Mouse (Mus musculus): Measurements from ENCODE around the gene Mthfd1l.
"Not testable (repeated sequence)": the region's sequence is repeated elsewhere in the genome, so short reads cannot be mapped to it uniquely, and the experiment has no call there.

The Mthfd1l gene

GRCm38 (mm10) chr10:4155521-4155920 lies 182.6 kb downstream of the Mthfd1l start:
- DNase-seq (ENCODE audit: extremely low spot score), result no peak

- DNase-seq (ENCODE audit: extremely low spot score), result no peak
Observed at GRCm38 (mm10) chr10:4158533-4158932, 185.6 kb downstream of the Mthfd1l start.

GRCm38 (mm10) chr10:4159541-4160090 lies 186.7 kb downstream of the Mthfd1l start:
- DNase-seq (ENCODE audit: extremely low spot score), result no peak

- no peak for DNase-seq (ENCODE audit: extremely low spot score)
Observed at GRCm38 (mm10) chr10:4160242-4160785, 187.4 kb downstream of the Mthfd1l start.

GRCm38 (mm10) chr10:4162049-4162448 lies 189.1 kb downstream of the Mthfd1l start:
- DNase-seq (ENCODE audit: extremely low spot score), result no peak

- DNase-seq (ENCODE audit: extremely low spot score), result no peak
Observed at GRCm38 (mm10) chr10:4162976-4163375, 190.1 kb downstream of the Mthfd1l start.

GRCm38 (mm10) chr10:4164681-4165080 lies 191.8 kb downstream of the Mthfd1l start:
- DNase-seq (ENCODE audit: extremely low spot score), result no peak

GRCm38 (mm10) chr10:4168222-4168798 lies 195.4 kb downstream of the Mthfd1l start:
- DNase-seq (ENCODE audit: extremely low spot score), result no peak

- no peak for DNase-seq (ENCODE audit: extremely low spot score)
Observed at GRCm38 (mm10) chr10:4174229-4174628, 201.3 kb downstream of the Mthfd1l start.

- no peak for DNase-seq (ENCODE audit: extremely low spot score)
Observed at GRCm38 (mm10) chr10:4174717-4175116, 201.8 kb downstream of the Mthfd1l start.

GRCm38 (mm10) chr10:4177285-4177684 lies 204.4 kb downstream of the Mthfd1l start:
- DNase-seq (ENCODE audit: extremely low spot score), result no peak

- no peak for DNase-seq (ENCODE audit: extremely low spot score)
Observed at GRCm38 (mm10) chr10:4179049-4179790, 206.3 kb downstream of the Mthfd1l start.

- DNase-seq (ENCODE audit: extremely low spot score), result no peak
Observed at GRCm38 (mm10) chr10:4181953-4182352, 209.0 kb downstream of the Mthfd1l start.

- no peak for DNase-seq (ENCODE audit: extremely low spot score)
Observed at GRCm38 (mm10) chr10:4182406-4182805, 209.5 kb downstream of the Mthfd1l start.

- no peak for DNase-seq (ENCODE audit: extremely low spot score)
Observed at GRCm38 (mm10) chr10:4188614-4189402, 215.9 kb downstream of the Mthfd1l start.

- DNase-seq (ENCODE audit: extremely low spot score), result no peak
Observed at GRCm38 (mm10) chr10:4189422-4189821, 216.5 kb downstream of the Mthfd1l start.

- DNase-seq (ENCODE audit: extremely low spot score), result no peak
Observed at GRCm38 (mm10) chr10:4198978-4199377, 226.1 kb downstream of the Mthfd1l start.

- DNase-seq (ENCODE audit: extremely low spot score), result no peak
Observed at GRCm38 (mm10) chr10:4199926-4200325, 227.0 kb downstream of the Mthfd1l start.

GRCm38 (mm10) chr10:4200546-4201104 lies 227.7 kb downstream of the Mthfd1l start:
- DNase-seq (ENCODE audit: extremely low spot score), result no peak

GRCm38 (mm10) chr10:4201141-4201540 lies 228.2 kb downstream of the Mthfd1l start:
- no peak for DNase-seq (ENCODE audit: extremely low spot score)

GRCm38 (mm10) chr10:4203651-4204050 lies 230.7 kb downstream of the Mthfd1l start:
- DNase-seq (ENCODE audit: extremely low spot score), result not testable (repeated sequence)

GRCm38 (mm10) chr10:4209040-4209439 lies 236.1 kb downstream of the Mthfd1l start:
- no peak for DNase-seq (ENCODE audit: extremely low spot score)

Measured in embryo, embryonic 9.5 days (tissue).